Mouse (Mus musculus) heart, postnatal 0 days (tissue): ENCODE results near the gene Farp1. TPM values are rescaled to one million over a fixed set of nuclear protein-coding genes. Genes with fewer than 3 reads are reported as not detected.
A peak's percentile ranks its signal among the peaks of the same experiment; 100 is the strongest.

Experiments used
- ATAC-seq: fragments of 200-750 bp; cut with Nextera tagmentation; 2 replicates; pipeline ENCODE4 v1.8.0; 2017; ENCODE audit warnings: low read depth, moderate number of reproducible peaks, moderate library complexity; ENCODE audit not compliant: insufficient read depth
- DNase-seq: peaks from one replicate; pipeline ENCODE4 v3.0.0-alpha.2; 2016; ENCODE audit warnings: low spot score
- H3K27ac ChIP-seq: fragments of 300-500 bp; sonication (generic); 2 replicates; pipeline ENCODE4 v1.5.1; 2014; ENCODE audit warnings: low read depth, mild to moderate bottlenecking
- H3K27me3 ChIP-seq: fragments of 300-500 bp; sonication (generic); 2 replicates; pipeline ENCODE4 v1.6.1; 2014; ENCODE audit warnings: low read length, mixed read lengths; ENCODE audit not compliant: control insufficient read depth, insufficient read depth
- H3K36me3 ChIP-seq: fragments of 300-500 bp; sonication (generic); replicated peaks from 2 replicates; pipeline ENCODE4 v1.6.1; 2014; ENCODE audit warnings: low read length, mixed read lengths; ENCODE audit not compliant: control insufficient read depth, insufficient read depth
- H3K4me1 ChIP-seq: fragments of 300-500 bp; sonication (generic); 2 replicates; pipeline ENCODE4 v1.6.1; 2014; ENCODE audit warnings: antibody characterized with exemption; ENCODE audit not compliant: control insufficient read depth, insufficient read depth
- H3K4me2 ChIP-seq: fragments of 300-500 bp; sonication (generic); 2 replicates; pipeline ENCODE4 v1.6.1; 2014; ENCODE audit warnings: low read depth, mild to moderate bottlenecking, low read length, moderate library complexity
- H3K4me3 ChIP-seq: fragments of 300-500 bp; sonication (generic); 2 replicates; pipeline ENCODE4 v1.5.1; 2014; ENCODE audit warnings: low read depth, low read length
- H3K9ac ChIP-seq: fragments of 300-500 bp; sonication (generic); replicated peaks from 2 replicates; pipeline ENCODE4 v1.6.1; 2014; ENCODE audit warnings: low read depth, low read length, mixed read lengths
- H3K9me3 ChIP-seq: fragments of 300-500 bp; sonication (generic); replicated peaks from 2 replicates; pipeline ENCODE4 v1.6.1; 2016; ENCODE audit warnings: low read length; ENCODE audit not compliant: control insufficient read depth
- CTCF ChIP-seq: IDR thresholded peaks from 2 replicates; pipeline ENCODE4 v1.5.1; 2016; ENCODE audit warnings: antibody characterized with exemption, control low read depth, low read depth
- EP300 ChIP-seq: IDR thresholded peaks from 2 replicates; pipeline ENCODE4 v1.6.1; 2016; ENCODE audit warnings: antibody characterized with exemption, low read depth
- WGBS: fragments of 180-500 bp; shearing (Covaris S2); extraction: QIAGEN DNeasy Blood & Tissue Kit; methylation state at CpG from one replicate; pipeline ENCODE4 v1.1.7; 2014; 5-methylcytosine and 5-hydroxymethylcytosine counted together
- polyA plus RNA-seq: library from polyadenylated mRNA; unstranded; fragments of >200 nt; fragmentation: Nextera tagmentation; extraction: Ambion mirVana; gene quantifications from 2 replicates; pipeline ENCODE4 v1.2.1, GENCODE M21; 2015
- total RNA-seq: library from RNA; depleted of rRNA; stranded (reverse); fragments of >200 nt; gene quantifications from 2 replicates; pipeline ENCODE4 v1.2.3, GENCODE M21; 2014; ENCODE audit warnings: low replicate concordance

Gene Farp1
- total and polyA plus RNA-seq, 2 experiments from 2014 or later: 5.4 to 14.9 TPM

DNA sequence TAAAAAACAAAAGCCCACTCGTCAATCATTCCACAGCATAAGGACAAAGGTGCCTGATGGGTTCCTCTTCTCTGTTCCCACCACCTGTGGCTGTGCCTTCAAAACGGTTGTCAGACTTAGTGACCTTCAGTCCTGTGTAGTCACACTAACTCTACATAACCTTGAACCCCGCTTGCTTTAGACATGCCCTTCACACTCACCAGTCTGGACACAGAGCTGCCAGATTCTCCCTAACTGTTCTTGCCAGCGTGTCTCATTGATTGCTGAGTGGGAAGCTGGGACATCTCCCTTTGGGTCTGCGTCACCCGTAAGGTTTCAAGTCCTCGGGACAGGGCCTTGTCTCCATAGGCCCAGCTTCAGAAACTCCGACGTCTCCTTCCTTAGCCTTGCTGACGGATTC, 217.5 kb downstream of the Farp1 start:
- TF ChIP-seq EP300 (no peak), CTCF (no peak)
- no peak overlapping the region for H3K4me2 ChIP-seq
- no peak overlapping the region for H3K9ac ChIP-seq
- ATAC-seq (peak; percentile 30; the same call in 1 of the 2 replicates), DNase-seq (no peak)
- H3K27me3 ChIP-seq: no peaks in the 10 kb centered on the region
- no peak overlapping the region for H3K27ac ChIP-seq
- no peaks in the 10 kb centered on the region; the same call in 1 of the 2 replicates for H3K4me1 ChIP-seq
- no peak overlapping the region for H3K4me3 ChIP-seq
- no peaks in the 10 kb centered on the region for H3K9me3 ChIP-seq
- H3K36me3 ChIP-seq: peaks cover 33% of the 10 kb centered on the region
- WGBS: 78% methylated on average over 10 of the region's 10 CpGs

- Histone ChIP-seq H3K9ac (no peak overlapping the region), H3K36me3 (peaks cover 36% of the 10 kb centered on the region), H3K27ac (no peak overlapping the region), H3K27me3 (no peaks in the 10 kb centered on the region), H3K4me3 (no peak overlapping the region), H3K9me3 (no peaks in the 10 kb centered on the region), H3K4me2 (no peak overlapping the region), H3K4me1 (no peaks in the 10 kb centered on the region)
- no peak for ATAC-seq
- whole genome bisulfite sequencing: 82% methylated on average over 10 of the region's 10 CpGs
- TF ChIP-seq CTCF (no peak), EP300 (no peak)
- DNase-seq: no peak
These were observed 219.9 kb downstream of the Farp1 start for GRCm38 (mm10) chr14:121254869-121255268.

DNA sequence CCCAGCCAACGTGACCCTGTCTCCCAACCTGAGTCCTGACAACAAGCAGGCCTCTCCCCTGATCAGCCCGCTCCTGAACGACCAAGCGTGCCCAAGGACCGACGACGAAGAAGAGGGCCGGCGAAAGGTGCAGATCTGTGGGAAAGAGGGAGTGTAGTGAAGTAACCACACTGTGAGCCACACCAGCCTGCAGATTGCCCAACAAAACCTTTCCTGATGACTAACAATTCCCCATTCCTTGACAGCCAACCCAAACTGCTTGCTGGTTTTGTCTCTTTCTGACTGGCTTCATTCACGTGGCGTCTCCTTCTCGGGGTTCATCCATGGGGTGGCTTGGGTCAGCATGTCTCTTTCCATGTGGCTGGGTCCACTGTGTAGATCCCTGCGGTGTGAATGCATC, 220.5 kb downstream of the Farp1 start:
- no peak overlapping the region for H3K9ac ChIP-seq
- H3K36me3 ChIP-seq: peaks cover 34% of the 10 kb centered on the region
- no peaks in the 10 kb centered on the region for H3K4me1 ChIP-seq
- no peak overlapping the region for H3K4me2 ChIP-seq
- WGBS: 74% methylated on average over 13 of the region's 13 CpGs
- ATAC-seq (no peak), DNase-seq (no peak)
- TF ChIP-seq EP300 (no peak), CTCF (no peak)
- H3K9me3 ChIP-seq: no peaks in the 10 kb centered on the region
- H3K4me3 ChIP-seq: no peak overlapping the region
- H3K27ac ChIP-seq: no peak overlapping the region
- H3K27me3 ChIP-seq: no peaks in the 10 kb centered on the region

GRCm38 (mm10) chr14:121256896-121257295, 221.9 kb downstream of the Farp1 start:
- no peaks in the 10 kb centered on the region for H3K27me3 ChIP-seq
- no peaks in the 10 kb centered on the region for H3K9me3 ChIP-seq
- no peak overlapping the region for H3K4me3 ChIP-seq
- peaks cover 32% of the 10 kb centered on the region for H3K36me3 ChIP-seq
- H3K9ac ChIP-seq: no peak overlapping the region
- no peak overlapping the region for H3K27ac ChIP-seq
- no peak for DNase-seq
- 87% methylated on average over 7 of the region's 7 CpGs for WGBS
- H3K4me2 ChIP-seq: no peak overlapping the region
- ATAC-seq: no peak
- no peak for TF ChIP-seq CTCF
- TF ChIP-seq EP300: no peak
- H3K4me1 ChIP-seq: no peaks in the 10 kb centered on the region

DNA sequence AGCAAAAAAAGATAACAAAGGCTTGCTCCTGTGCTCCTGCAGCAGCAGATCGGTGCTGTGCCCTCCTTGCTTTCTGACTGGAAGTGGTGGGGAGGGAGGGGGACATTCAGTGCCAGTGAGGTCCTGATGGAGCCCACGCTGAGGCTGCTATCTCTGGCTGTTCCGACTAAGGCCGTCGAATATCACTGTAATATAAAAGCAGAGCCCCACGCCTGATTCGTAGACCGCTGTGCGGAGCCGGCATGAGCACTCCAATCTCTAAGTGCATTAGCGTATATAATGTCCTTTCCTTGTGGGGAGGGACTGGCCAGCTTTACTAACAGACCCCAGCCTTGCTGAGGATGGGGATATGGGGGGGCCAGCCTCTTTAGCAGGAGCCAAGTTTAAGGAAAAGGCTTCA, 224.3 kb downstream of the Farp1 start:
- Histone ChIP-seq H3K9ac (no peak overlapping the region), H3K4me2 (no peak overlapping the region), H3K4me3 (no peak overlapping the region), H3K36me3 (peaks cover 24% of the 10 kb centered on the region), H3K4me1 (peaks cover 8% of the 10 kb centered on the region; the same call in 1 of the 2 replicates), H3K27ac (no peak overlapping the region), H3K27me3 (no peaks in the 10 kb centered on the region), H3K9me3 (no peaks in the 10 kb centered on the region)
- no peak for TF ChIP-seq EP300
- TF ChIP-seq CTCF: no peak
- ATAC-seq: no peak
- 73% methylated on average over 11 of the region's 11 CpGs for WGBS
- no peak for DNase-seq

GRCm38 (mm10) chr14:121259789-121260188, 224.8 kb downstream of the Farp1 start:
- 48% methylated on average over 7 of the region's 7 CpGs for WGBS
- H3K9ac ChIP-seq: no peak overlapping the region
- H3K4me2 ChIP-seq: no peak overlapping the region
- ATAC-seq (0 out of 2 replicates have a peak, but pooled peaks have one; percentile 33), DNase-seq (peak; percentile 61)
- H3K9me3 ChIP-seq: no peaks in the 10 kb centered on the region
- H3K27me3 ChIP-seq: no peaks in the 10 kb centered on the region
- peaks cover 24% of the 10 kb centered on the region for H3K36me3 ChIP-seq
- peaks cover 8% of the 10 kb centered on the region; the same call in 1 of the 2 replicates for H3K4me1 ChIP-seq
- no peak overlapping the region for H3K27ac ChIP-seq
- no peak overlapping the region for H3K4me3 ChIP-seq
- TF ChIP-seq EP300 (no peak), CTCF (peak; percentile 74)
